Mouse (Mus musculus): ENCODE measurements around the gene Mt3. TPM values are rescaled to one million over a fixed set of nuclear protein-coding genes. Genes with fewer than 3 reads are reported as not detected.

The Mt3 gene
- polyA plus RNA-seq, 1 experiment from 2014 or later, result 57.4 TPM

DNA sequence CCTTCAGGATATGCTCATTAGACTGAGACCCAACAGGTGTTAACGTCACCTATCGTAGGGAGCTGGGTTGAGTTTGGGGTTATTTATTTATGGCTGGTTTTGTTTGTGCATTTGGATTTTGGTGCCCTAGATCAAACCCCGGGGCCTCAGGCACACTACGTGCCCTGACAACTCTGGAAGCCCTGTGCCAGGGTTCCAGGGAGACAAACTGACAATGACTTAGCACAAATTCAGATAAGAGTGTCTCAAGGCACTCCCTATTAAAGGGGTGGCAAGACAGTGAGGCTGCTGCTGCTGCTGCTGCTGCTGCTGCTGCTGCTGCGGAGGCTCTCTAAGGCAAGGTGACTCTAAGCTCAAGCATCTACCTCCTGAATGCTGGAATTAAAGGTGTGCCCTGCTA, 17.1 kb downstream of the Mt3 start:
- no peak overlapping the region for H3K27ac ChIP-seq (ENCODE audit: low read length)
- WGBS, result 85% methylated on average over 5 of the region's 5 CpGs
- no peak for ATAC-seq (replicated peaks; ENCODE audit: extremely low read depth, insufficient read depth, low FRiP score)
- no peaks in the 10 kb centered on the region for H3K36me3 ChIP-seq (ENCODE audit: control insufficient read depth, insufficient read depth)
- H3K4me1 ChIP-seq (ENCODE audit: control insufficient read depth, insufficient read depth, low read length), result peaks cover 17% of the 10 kb centered on the region
- H3K9ac ChIP-seq (ENCODE audit: low read length), result no peak overlapping the region
- H3K4me2 ChIP-seq (ENCODE audit: low read depth, low read length), result no peak overlapping the region
- H3K4me3 ChIP-seq (ENCODE audit: low read length), result no peak overlapping the region
- H3K27me3 ChIP-seq (ENCODE audit: control insufficient read depth, insufficient read depth, low read length), result peaks cover 27% of the 10 kb centered on the region
- no peaks in the 10 kb centered on the region for H3K9me3 ChIP-seq (replicated peaks; ENCODE audit: control insufficient read depth, low read length)

DNA sequence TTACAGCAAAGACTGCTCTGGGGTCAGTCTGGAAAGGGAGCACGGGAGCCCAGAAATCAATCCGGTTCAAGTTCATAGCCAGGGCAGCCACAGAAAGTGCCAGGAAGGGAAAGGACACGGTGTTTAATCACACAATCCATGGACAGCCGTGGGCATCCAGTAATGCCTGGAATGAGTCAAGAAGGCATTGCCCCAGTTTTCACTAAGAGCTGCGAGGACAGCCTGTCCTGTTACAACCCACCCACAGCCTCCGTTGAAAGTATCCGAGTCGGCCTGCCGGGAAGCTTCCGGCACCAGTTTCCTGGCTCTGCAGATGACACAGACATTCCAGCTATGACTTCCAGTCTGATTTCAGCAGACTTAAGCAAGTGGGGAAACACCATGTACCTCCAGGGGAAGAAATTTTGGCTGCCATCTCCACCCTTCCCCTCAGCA, 18.9 kb downstream of the Mt3 start:
- no peak overlapping the region for H3K27ac ChIP-seq (ENCODE audit: low read length)
- peak overlapping the region; percentile 62; the same call in 1 of the 2 replicates for H3K9ac ChIP-seq (ENCODE audit: low read length)
- WGBS, result 30% methylated on average over 10 of the region's 10 CpGs
- peaks cover 35% of the 10 kb centered on the region for H3K27me3 ChIP-seq (ENCODE audit: control insufficient read depth, insufficient read depth, low read length)
- no peak for ATAC-seq (replicated peaks; ENCODE audit: extremely low read depth, insufficient read depth, low FRiP score)
- H3K4me1 ChIP-seq (ENCODE audit: control insufficient read depth, insufficient read depth, low read length), result peaks cover 17% of the 10 kb centered on the region
- H3K9me3 ChIP-seq (replicated peaks; ENCODE audit: control insufficient read depth, low read length), result no peaks in the 10 kb centered on the region
- peak overlapping the region; percentile 99 for H3K4me2 ChIP-seq (ENCODE audit: low read depth, low read length)
- peak overlapping the region; percentile 53 for H3K4me3 ChIP-seq (ENCODE audit: low read length)
- no peaks in the 10 kb centered on the region for H3K36me3 ChIP-seq (ENCODE audit: control insufficient read depth, insufficient read depth)

DNA sequence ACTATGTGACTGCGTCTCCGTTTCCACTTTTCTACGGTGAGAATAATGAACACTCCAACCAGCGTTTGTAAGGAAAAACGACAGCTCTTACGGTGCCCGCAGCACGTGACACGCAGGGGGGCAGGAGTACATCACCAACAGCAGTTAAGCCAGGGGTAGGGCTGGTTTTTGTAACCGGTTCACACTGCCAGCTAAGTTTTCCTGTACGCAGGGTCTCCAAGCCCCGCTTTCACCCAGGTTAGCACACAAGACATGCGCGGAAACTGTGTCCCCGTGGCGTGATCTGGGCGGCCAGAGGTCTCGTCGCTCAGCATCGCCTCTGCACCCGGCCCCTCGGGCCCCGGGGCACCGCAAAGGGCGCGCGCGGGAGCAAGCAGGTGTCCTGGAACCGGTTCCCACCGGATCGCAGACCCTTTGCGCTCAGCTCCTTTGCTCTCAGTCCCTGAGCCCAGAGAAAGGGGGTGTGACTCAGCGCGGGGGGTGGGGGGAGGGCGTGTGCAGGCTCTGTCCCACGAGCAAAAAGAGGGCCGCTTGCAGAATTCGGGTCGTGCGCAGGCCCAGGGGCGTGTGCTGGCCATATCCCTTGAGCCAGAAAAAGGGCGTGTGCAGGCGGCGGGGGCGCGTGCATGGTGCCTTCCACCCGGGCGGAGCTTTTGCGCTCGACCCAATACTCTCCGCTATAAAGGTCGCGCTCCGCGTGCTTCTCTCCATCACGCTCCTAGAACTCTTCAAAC, 19.8 kb downstream of the Mt3 start, which contains the start of gene Mt2:
Gene Mt2, plus strand, starts transcription at position 590 of the 734 bp plus-strand sequence.
- Histone ChIP-seq H3K4me3 (ENCODE audit: low read length) (peak within 1 kb of the TSS; percentile 53), H3K4me1 (ENCODE audit: control insufficient read depth, insufficient read depth, low read length) (peaks cover 15% of the 10 kb centered on the region), H3K9me3 (replicated peaks; ENCODE audit: control insufficient read depth, low read length) (no peaks in the 10 kb centered on the region), H3K27me3 (ENCODE audit: control insufficient read depth, insufficient read depth, low read length) (peaks cover 41% of the 10 kb centered on the region), H3K9ac (ENCODE audit: low read length) (peak within 1 kb of the TSS; percentile 62), H3K36me3 (ENCODE audit: control insufficient read depth, insufficient read depth) (no peaks in the 10 kb centered on the region), H3K4me2 (ENCODE audit: low read depth, low read length) (peak within 1 kb of the TSS; percentile 99), H3K27ac (ENCODE audit: low read length) (peak within 1 kb of the TSS; percentile 68)
- WGBS, result 1% methylated on average over 54 of the region's 56 CpGs
- ATAC-seq (replicated peaks; ENCODE audit: extremely low read depth, insufficient read depth, low FRiP score), result peak; percentile 84

DNA sequence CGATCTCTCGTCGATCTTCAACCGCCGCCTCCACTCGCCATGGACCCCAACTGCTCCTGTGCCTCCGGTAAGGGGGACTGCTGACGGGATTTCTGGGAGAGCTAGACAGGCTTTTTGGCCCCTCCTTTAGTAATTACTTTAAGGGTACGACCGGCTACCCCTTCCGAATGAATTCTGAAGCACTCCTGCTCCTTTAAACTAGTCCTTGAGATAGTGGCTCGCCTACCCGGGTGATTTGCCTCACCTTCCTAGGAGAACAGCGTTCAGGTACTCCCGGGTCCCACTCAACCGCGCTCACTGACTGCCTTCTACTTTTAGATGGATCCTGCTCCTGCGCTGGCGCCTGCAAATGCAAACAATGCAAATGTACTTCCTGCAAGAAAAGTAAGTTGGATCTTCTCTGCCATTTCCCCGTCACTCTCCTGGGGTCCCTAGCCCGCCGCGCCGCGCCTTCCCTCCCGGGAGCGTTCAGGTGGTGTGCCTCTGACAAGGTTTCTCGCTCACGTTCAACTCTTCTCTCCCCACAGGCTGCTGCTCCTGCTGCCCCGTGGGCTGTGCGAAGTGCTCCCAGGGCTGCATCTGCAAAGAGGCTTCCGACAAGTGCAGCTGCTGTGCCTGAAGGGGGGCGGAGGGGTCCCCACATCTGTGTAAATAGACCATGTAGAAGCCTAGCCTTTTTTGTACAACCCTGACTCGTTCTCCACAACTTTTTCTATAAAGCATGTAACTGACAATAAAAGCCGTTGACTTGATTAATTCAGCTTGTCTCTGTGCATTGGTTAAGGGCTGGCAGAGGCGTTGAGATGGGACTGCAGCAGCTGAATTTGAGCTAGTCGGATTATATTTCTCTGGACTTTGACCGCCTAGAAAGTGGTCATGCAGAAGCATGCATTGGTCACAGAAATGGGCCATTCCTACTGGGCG, 20.7 kb downstream of the Mt3 start:
- H3K4me2 ChIP-seq (ENCODE audit: low read depth, low read length), result peak overlapping the region; percentile 99
- WGBS, result 4% methylated on average over 39 of the region's 39 CpGs
- H3K4me3 ChIP-seq (ENCODE audit: low read length), result peak overlapping the region; percentile 53
- H3K36me3 ChIP-seq (ENCODE audit: control insufficient read depth, insufficient read depth), result no peaks in the 10 kb centered on the region
- ATAC-seq (replicated peaks; ENCODE audit: extremely low read depth, insufficient read depth, low FRiP score), result no peak
- peak overlapping the region; percentile 68 for H3K27ac ChIP-seq (ENCODE audit: low read length)
- peak overlapping the region; percentile 62 for H3K9ac ChIP-seq (ENCODE audit: low read length)
- peaks cover 41% of the 10 kb centered on the region for H3K27me3 ChIP-seq (ENCODE audit: control insufficient read depth, insufficient read depth, low read length)
- H3K4me1 ChIP-seq (ENCODE audit: control insufficient read depth, insufficient read depth, low read length), result peaks cover 15% of the 10 kb centered on the region
- no peaks in the 10 kb centered on the region for H3K9me3 ChIP-seq (replicated peaks; ENCODE audit: control insufficient read depth, low read length)

DNA sequence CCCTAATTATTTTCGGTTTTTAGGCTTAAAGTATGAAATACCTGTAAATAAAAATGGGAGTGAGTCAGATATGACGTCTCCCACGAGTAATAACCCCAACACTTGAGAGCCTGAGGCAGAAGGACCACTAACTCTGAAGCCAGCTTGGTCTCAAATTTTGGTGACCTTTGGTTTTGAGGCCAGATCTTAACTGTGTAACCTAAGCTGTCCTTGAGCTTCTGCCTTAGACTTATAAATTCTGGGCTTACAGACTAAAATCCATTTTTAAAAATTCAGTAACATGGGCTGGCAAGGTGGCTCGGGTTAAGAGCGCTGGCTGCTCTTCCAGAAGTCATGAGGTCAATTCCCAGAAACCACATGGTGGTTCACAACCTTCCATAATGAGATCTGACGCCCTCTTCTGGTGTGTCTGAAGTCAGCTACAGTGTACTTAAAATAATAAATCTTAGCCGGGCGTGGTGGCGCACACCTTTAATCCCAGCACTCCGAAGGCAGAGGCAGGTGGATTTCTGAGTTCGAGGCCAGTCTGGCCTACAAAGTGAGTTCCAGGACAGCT, 21.5 kb downstream of the Mt3 start:
- 59% methylated on average over 11 of the region's 11 CpGs for WGBS
- Histone ChIP-seq H3K27me3 (ENCODE audit: control insufficient read depth, insufficient read depth, low read length) (peaks cover 41% of the 10 kb centered on the region), H3K36me3 (ENCODE audit: control insufficient read depth, insufficient read depth) (no peaks in the 10 kb centered on the region), H3K4me3 (ENCODE audit: low read length) (no peak overlapping the region; the same call in 1 of the 2 replicates), H3K9ac (ENCODE audit: low read length) (no peak overlapping the region), H3K4me1 (ENCODE audit: control insufficient read depth, insufficient read depth, low read length) (peaks cover 18% of the 10 kb centered on the region), H3K4me2 (ENCODE audit: low read depth, low read length) (peak overlapping the region; percentile 99), H3K27ac (ENCODE audit: low read length) (no peak overlapping the region), H3K9me3 (replicated peaks; ENCODE audit: control insufficient read depth, low read length) (no peaks in the 10 kb centered on the region)
- no peak for ATAC-seq (replicated peaks; ENCODE audit: extremely low read depth, insufficient read depth, low FRiP score)

DNA sequence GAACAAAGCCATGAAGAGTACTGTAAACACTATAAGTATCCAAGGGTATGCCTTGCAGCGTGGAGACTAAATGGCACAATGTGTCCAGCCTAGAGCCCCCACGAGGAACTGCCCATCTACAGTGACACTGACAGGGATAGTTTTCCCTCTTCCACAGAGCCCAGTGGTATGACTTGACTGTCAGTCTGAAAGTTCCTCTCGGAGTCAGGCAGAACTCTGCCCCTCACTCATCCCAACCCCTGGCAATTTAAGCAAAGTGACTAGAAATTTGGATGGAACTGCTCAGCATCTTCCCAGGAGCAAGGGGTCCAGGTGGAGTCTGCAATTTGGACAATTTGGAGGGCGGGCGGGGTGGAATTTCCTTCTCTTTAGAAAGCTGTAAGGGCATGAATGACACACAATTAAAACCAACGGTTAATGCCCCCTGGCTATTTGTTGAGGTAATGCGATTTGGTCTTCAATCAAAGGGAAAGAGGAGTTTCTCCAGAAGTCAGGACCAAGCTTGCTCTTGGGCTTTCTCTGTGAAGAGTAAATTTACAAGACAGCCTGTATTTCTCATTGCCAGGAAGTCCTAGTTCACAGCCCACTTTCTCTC, 22.3 kb downstream of the Mt3 start:
- no peak overlapping the region for H3K27ac ChIP-seq (ENCODE audit: low read length)
- 43% methylated on average over 7 of the region's 7 CpGs for WGBS
- H3K4me3 ChIP-seq (ENCODE audit: low read length), result no peak overlapping the region
- no peak for ATAC-seq (replicated peaks; ENCODE audit: extremely low read depth, insufficient read depth, low FRiP score)
- H3K36me3 ChIP-seq (ENCODE audit: control insufficient read depth, insufficient read depth), result no peaks in the 10 kb centered on the region
- H3K4me1 ChIP-seq (ENCODE audit: control insufficient read depth, insufficient read depth, low read length), result peaks cover 20% of the 10 kb centered on the region
- H3K4me2 ChIP-seq (ENCODE audit: low read depth, low read length), result no peak overlapping the region
- H3K9ac ChIP-seq (ENCODE audit: low read length), result no peak overlapping the region
- H3K9me3 ChIP-seq (replicated peaks; ENCODE audit: control insufficient read depth, low read length), result no peaks in the 10 kb centered on the region
- H3K27me3 ChIP-seq (ENCODE audit: control insufficient read depth, insufficient read depth, low read length), result peaks cover 41% of the 10 kb centered on the region

DNA sequence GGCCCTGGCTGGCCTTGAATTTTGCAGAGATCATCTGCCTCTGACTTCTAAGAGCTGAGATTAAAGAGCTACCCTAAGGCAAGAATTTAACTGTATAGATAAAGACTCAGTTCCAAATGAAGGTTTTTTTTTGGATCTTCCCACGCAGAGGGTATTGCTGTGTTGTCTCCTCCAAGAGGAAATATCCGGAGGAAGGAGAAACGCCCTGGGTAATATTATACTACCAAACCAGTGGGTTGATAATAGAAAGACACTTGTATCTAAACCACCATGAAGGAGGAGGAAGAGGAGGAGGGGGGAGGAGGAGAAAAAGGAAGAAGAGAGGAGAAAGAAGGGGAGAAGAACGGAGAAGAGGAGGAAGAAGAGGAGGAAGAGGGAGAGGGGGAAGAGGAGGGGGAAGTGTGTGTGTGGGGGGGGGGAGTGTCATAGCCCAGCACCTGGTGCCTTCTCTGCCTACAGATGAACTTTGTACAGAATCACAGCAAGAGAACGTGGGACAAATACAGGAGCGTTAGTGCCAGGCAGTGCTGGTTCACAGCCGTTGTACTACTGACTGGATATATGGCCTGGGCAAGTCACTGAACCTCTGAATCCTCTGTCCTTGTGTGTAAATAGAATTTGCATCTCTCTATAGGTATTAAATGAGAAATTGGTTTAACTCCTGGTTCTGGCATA, 25.4 kb downstream of the Mt3 start:
- peak overlapping the region; percentile 95; the same call in 1 of the 2 replicates for H3K27ac ChIP-seq (ENCODE audit: low read length)
- no peaks in the 10 kb centered on the region for H3K36me3 ChIP-seq (ENCODE audit: control insufficient read depth, insufficient read depth)
- H3K4me1 ChIP-seq (ENCODE audit: control insufficient read depth, insufficient read depth, low read length), result peaks cover 17% of the 10 kb centered on the region
- H3K9me3 ChIP-seq (replicated peaks; ENCODE audit: control insufficient read depth, low read length), result no peaks in the 10 kb centered on the region
- no peak overlapping the region for H3K9ac ChIP-seq (ENCODE audit: low read length)
- no peak for ATAC-seq (replicated peaks; ENCODE audit: extremely low read depth, insufficient read depth, low FRiP score)
- peaks cover 23% of the 10 kb centered on the region for H3K27me3 ChIP-seq (ENCODE audit: control insufficient read depth, insufficient read depth, low read length)
- H3K4me3 ChIP-seq (ENCODE audit: low read length), result no peak overlapping the region
- 71% methylated on average over 7 of the region's 7 CpGs for WGBS
- H3K4me2 ChIP-seq (ENCODE audit: low read depth, low read length), result no peak overlapping the region; the same call in 1 of the 2 replicates

All from heart, embryonic 16.5 days (tissue).